Mouse (Mus musculus) MEL (cell line): ENCODE results near the gene Socs4.

Experiments used
- CTCF ChIP-seq, 3 experiments: IDR thresholded peaks in 2 of 3; conservative IDR thresholded peaks in 1 of 3; 2 replicates each; pipeline ENCODE4 v1.5.1; 2011 to 2012; ENCODE audit warnings: low read length in 3 of 3, low read depth in 2 of 3, mild to moderate bottlenecking in 2 of 3, improper control_type of control experiment in 1 of 3, inconsistent platforms in 1 of 3, mixed read lengths in 1 of 3, moderate library complexity in 1 of 3; ENCODE audit not compliant: control insufficient read depth in 1 of 3, insufficient read depth in 1 of 3, poor library complexity in 1 of 3, severe bottlenecking in 1 of 3
- ELF1 ChIP-seq: IDR thresholded peaks from 2 replicates; pipeline ENCODE4 v1.6.1; 2014; ENCODE audit warnings: low read depth, mild to moderate bottlenecking, inconsistent platforms, low read length, improper control_type of control experiment, moderate library complexity
- GABPA ChIP-seq: IDR thresholded peaks from 2 replicates; pipeline ENCODE4 v1.6.1; 2012; ENCODE audit warnings: low read depth, mild to moderate bottlenecking, inconsistent platforms, low read length, improper control_type of control experiment, moderate library complexity
- KAT2A ChIP-seq: conservative IDR thresholded peaks from 2 replicates; pipeline ENCODE4 v1.6.1; 2012; ENCODE audit warnings: low read depth, low read length, improper control_type of control experiment, inconsistent platforms
- NELFE ChIP-seq: IDR thresholded peaks from 2 replicates; pipeline ENCODE4 v1.6.1; 2011; ENCODE audit warnings: low read depth, low read length, improper control_type of control experiment
- POLR2AphosphoS5 ChIP-seq: IDR thresholded peaks from 2 replicates; pipeline ENCODE4 v1.6.1; 2012; ENCODE audit warnings: low read depth, borderline replicate concordance, mild to moderate bottlenecking, inconsistent platforms, low read length, moderate library complexity, mixed read lengths

GRCm38 (mm10) chr14:47298408-47298792 is 21.7 kb downstream of the Socs4 start:
- TF ChIP-seq GABPA (no peak), CTCF (IDR thresholded peaks at IDR 0.05 in 2 of 3, conservative IDR thresholded peaks at IDR 0.05 in 1 of 3; ENCODE audit: control insufficient read depth in 1 of 3, insufficient read depth in 1 of 3, low read depth in 2 of 3, low read length in 3 of 3, poor library complexity in 1 of 3, severe bottlenecking in 1 of 3) (no peak), NELFE (no peak), ELF1 (no peak), POLR2AphosphoS5 (no peak), KAT2A (no peak)
